Mouse (Mus musculus) left cerebral cortex, postnatal 10 days (tissue): ENCODE measurements around the gene Hdac9. TPM values are rescaled to one million over a fixed set of nuclear protein-coding genes. Genes with fewer than 3 reads are reported as not detected.

Source experiments
- DNase-seq, 2 experiments: peaks; one replicate each; pipeline ENCODE4 v3.0.0; 2021 to 2022; ENCODE audit warnings: low spot score in 2 of 2, mixed read lengths in 1 of 2; ENCODE audit errors: extremely low spot score in 1 of 2
- intact Hi-C: fragments of 180-260 bp; cut with DNase I; formaldehyde crosslinking; loops from one replicate; pipeline ENCODE4 v1.15.1; 2025
- total RNA-seq, 2 experiments: library from RNA; stranded (reverse); gene quantifications; 2 replicates each; pipeline ENCODE4 v1.2.3; 2021

The Hdac9 gene
- total RNA-seq, 2 experiments from 2014 or later: 55.6 to 66.8 TPM

- DNase-seq: no peak
- intact Hi-C loops: no loop called here
These were observed 695.9 kb downstream of the Hdac9 start for GRCm38 (mm10) chr12:34221014-34221413.

- intact Hi-C loops: no loop called here
- no peak for DNase-seq
These were observed 696.6 kb downstream of the Hdac9 start for GRCm38 (mm10) chr12:34220051-34220926.

GRCm38 (mm10) chr12:34218561-34218960, 698.3 kb downstream of the Hdac9 start:
- intact Hi-C loops: no loop called here
- DNase-seq: no peak

- no peak for DNase-seq
- intact Hi-C loops: no loop called here
These were observed 701.6 kb downstream of the Hdac9 start for GRCm38 (mm10) chr12:34215023-34216020.

DNA sequence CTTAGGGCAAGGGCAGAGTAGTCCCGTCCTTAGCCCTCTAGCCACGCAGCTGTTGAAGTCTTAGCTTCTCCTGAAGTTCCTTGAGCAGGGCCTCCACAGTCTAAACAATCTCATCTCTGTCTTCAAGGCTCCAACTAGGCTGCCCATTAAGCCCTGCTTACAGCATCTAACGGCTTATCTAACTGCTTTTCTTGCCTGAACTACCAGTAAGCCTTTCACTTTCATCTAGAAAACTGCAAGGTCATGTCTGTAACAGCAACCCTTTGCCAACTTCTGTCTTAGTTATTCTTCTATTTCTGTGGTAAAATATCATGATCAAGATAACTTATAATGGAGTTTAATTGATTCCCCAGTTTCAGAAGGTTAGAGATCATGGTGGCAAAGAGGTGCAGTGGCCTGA, 704.7 kb downstream of the Hdac9 start:
- no peak for DNase-seq
- intact Hi-C loops: no loop called here

GRCm38 (mm10) chr12:34201471-34201870, 715.4 kb downstream of the Hdac9 start:
- no peak for DNase-seq
- intact Hi-C loops: no loop called here

DNA sequence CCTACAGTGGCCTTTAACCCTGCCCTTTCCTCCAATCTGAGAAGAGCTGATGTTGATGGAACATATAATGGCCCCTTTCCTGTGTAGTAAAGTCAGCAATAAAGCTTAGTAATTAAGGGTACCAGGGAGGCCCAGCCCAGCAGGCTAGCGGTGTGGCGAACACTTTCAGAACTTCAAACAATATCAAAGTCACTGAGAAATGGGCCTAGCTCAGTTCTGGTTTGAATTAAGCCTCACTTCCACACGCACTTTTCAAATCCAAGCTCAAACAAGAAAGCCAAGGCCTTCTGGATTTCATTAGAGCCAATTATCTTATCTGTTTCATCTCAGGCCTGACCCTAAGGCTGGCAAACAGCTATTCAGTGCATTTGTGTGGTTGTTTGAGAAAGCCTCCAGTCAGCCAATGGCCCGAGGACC, 716.9 kb downstream of the Hdac9 start:
- intact Hi-C loops: no loop called here
- no peak for DNase-seq

DNA sequence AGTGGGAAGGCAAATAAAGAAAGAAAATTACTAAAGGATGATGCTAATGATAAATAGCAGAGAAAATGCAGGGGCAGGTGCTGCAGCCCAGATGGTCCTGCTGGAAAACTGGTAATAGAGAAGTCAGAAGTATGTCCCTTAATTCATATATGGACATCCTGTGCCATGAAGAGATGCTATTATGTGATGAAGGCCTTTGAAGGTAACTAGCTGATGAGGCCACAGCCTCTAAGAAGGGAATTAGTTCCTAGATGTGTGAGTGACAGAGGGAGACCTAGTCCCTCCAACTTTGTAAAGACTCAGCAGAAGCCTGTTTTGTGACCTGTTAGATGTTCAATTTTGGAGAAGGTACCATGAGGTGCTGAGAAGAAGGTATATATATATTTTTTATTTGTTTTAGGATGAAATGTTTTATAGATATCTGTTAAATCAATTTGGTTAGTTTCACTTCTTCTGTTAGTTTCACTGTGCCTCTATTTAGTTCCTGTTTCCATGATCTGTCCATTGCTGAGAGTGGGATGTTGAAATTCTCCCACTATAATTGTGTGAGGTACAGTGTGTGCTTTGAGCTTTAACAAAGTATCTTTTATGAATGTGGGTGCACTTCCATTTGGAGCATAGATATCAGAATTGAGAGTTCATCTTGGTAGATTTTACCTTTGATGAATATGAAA, 721.6 kb downstream of the Hdac9 start:
- DNase-seq: no peak
- intact Hi-C loops: no loop called here

DNA sequence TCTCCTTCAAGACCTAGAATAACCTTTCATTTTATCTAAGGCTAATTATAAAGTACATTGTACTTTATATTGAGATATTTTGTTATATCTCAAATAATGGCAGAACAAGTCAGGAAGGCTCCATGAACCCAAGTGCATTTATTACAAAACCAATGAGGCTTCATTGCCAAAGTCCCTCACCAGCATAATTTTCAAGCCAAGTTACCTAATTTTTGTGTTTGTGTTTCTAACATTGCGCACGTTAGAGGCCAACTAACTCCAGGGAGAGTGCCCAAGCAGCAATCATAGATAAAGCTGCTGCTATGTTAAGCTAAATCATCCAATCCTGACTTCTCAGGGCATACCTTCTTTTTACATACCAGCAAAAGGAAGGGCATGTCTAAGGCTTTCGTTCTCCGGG, 722.8 kb downstream of the Hdac9 start:
- intact Hi-C loops: no loop called here
- no peak for DNase-seq

DNA sequence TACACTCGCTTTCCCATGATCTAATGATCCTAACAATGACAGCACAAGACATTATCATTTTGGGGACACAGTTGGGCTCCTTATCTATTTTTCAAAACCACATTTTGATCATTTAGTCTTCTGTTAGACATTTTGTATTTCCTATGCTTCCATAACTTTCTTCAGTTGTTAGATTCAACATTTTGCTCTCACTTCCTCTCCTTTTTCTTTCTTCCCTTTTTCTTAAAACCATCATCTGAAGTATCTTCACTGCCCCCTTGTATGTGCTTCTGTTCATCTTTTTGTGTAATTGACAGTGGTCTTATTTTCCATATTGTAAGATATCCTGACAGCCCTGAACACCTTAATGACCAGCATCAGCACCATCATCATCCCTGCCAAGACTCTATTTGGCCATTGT, 725.6 kb downstream of the Hdac9 start:
- no peak for DNase-seq
- intact Hi-C loops: no loop called here

GRCm38 (mm10) chr12:34178931-34179330, 738.0 kb downstream of the Hdac9 start:
- intact Hi-C loops: no loop called here
- no peak for DNase-seq

- intact Hi-C loops: no loop called here
These were observed 740.1 kb downstream of the Hdac9 start for GRCm38 (mm10) chr12:34176790-34177189.

DNA sequence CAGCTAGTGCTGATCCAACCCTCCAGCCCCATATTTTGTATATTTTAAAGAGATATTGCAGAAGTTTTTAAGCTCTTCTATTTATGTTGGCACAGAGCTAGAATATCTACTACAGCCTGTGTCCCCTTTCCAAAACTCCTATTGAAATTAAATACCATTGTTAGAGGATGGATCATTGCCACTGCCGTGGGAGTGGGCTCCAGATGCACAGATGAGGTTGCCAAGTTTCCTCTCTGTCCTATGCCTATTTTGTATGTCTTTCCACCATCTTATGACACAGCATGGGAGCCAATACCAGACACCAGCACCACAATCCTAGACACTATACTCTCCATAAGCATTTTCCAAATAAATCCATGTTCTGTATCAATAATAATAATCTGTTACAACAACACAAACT, 743.9 kb downstream of the Hdac9 start:
- intact Hi-C loops: no loop called here
- DNase-seq: no peak

More at GRCm38 (mm10) chr12:34176790-34177189, 740.1 kb downstream of the Hdac9 start:
- DNase-seq: no peak

DNA sequence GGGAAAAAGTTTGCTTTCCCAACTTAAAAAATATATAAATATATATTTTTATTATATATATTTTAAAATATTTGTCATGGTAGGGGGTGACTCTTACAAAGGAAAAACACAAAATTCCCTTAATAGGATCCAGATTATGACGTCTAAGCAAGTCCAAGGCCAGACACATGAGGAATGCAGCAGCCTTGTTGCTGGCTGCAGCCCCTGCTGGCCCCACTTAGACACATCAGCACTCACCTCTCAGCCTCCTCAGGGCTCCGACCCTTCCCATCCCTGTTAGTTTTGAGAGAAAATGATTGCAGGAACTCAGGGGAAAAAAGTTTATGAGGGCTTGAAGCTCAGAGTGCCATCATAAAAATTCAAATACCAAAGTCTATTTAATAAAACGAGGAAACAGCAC, 746.3 kb downstream of the Hdac9 start:
- no peak for DNase-seq
- intact Hi-C loops: no loop called here

GRCm38 (mm10) chr12:34165674-34166073, 751.2 kb downstream of the Hdac9 start:
- DNase-seq: no peak
- intact Hi-C loops: no loop called here

DNA sequence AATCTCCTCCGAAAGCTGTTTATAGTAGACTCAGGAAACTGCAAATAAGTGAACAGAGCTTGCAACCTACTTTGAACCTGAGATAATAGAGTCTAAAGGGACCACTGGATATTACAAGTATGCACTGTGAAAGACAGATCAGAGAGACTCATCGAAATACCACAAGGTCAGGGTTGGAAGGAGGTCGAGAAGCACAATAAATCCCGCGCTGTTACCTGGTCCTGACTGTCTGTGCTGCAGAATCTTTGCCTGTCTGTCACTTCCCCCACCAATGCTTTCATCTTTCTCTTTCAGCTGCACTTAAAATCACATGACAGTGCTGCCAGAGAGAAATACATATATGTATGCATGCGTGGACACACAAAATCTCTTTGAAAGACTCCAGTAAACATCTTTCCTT, 760.6 kb downstream of the Hdac9 start:
- intact Hi-C loops: no loop called here
- DNase-seq: no peak

DNA sequence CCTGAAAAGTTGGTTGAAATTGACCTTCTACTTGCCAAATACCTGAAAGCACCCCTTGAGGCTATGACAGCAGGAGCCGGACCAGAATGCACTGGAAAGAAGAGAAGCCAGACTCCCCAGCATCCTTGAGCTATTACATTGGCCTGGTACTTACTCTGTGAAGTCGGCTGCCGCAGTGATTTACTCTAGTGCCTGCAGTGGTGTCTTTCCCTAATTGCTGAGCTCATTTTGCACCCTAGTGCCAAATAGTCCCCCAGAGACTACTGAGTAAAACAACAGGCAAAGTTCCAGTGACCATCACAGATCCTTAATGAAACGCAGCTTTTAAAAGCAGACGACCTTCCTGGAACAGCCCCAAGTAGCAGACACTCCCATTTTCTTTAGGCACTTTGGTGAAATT, 761.2 kb downstream of the Hdac9 start:
- DNase-seq: no peak
- intact Hi-C loops: no loop called here

DNA sequence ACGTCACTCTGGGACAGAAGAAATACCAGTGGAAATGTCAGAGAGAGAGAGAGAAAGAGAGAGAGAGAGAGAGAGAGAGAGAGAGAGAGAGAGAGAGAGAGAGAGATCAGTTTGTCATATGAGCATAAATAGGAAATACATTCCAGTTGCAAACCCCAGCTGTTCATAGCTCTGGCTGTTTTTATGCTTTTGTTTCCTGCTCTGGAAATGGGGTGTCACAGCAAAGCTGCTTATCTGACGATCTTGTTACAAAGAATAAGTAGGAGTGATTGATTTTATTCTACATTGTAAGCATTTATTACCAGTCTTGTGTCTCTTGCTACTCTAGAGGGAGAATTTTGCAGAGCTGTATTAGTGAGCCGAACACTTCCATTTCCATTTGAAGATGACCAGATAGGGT, 762.1 kb downstream of the Hdac9 start:
- intact Hi-C loops: no loop called here
- DNase-seq: no peak

- intact Hi-C loops: no loop called here
- no peak for DNase-seq
These were observed 765.6 kb downstream of the Hdac9 start for GRCm38 (mm10) chr12:34151336-34151735.
